Mouse (Mus musculus) cerebellum, adult 2 months (tissue): ENCODE results near the gene Dennd6a.

Experiments
- CTCF ChIP-seq: fragments of 200-500 bp; IDR thresholded peaks from 2 replicates; pipeline ENCODE4 v1.5.1; 2011; ENCODE audit warnings: low read depth, mild to moderate bottlenecking, control low read depth, low read length, moderate library complexity, borderline replicate concordance; ENCODE audit not compliant: insufficient read depth
- POLR2A ChIP-seq: fragments of 200-500 bp; IDR thresholded peaks from 2 replicates; pipeline ENCODE4 v1.6.1; 2011; ENCODE audit warnings: low read length, control low read depth, borderline replicate concordance; ENCODE audit not compliant: insufficient read depth

DNA sequence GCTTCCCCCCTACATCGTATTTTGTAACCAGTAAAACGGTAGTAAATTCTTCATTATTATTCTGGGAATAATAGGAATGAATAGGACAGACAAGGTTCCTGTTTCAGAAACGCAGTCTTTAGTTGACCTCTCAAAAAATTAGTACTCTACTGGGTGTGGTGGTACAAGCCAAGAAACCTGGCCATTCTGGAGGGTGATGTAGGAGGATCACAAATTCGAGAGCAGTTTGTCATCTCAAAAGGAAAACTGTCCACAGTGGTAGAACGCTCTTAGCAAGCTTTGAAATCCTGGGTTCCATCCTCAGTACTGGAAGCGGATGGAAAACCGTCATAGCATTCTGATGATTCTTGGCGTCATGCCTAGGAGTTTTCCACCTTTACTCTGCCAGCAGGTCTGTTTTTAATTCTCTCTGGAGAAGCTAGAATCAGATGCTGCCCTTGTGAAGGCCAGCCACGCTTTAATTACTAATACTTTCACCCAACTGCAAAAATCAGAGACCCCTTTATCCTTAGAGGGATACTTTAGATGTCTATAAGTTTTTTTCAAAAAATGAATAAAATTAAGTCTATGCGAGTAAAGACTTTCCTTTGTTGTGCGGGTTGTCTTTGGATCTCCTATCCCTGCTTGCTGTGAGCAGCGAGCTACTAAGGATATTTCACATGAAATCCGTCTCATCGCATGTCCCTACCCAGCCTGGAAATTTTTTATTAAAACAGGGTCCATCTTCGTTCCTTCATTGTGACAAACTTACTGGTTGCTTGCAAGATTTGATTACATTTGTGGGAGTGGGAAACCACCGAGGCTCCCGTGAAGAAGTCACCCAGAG lies 63.6 kb downstream of the Dennd6a start:
- TF ChIP-seq CTCF = no peak
- no peak for TF ChIP-seq POLR2A
